Mouse (Mus musculus) adrenal gland, adult (tissue): ENCODE measurements around the gene Itgb5.
A peak's percentile ranks its signal among the peaks of the same experiment; 100 is the strongest.

Source experiments
- DNase-seq, 2 experiments: peaks; one replicate each; pipeline ENCODE4 v3.0.0; 2022 to 2023; ENCODE audit warnings: low spot score in 1 of 2; ENCODE audit not compliant: inconsistent age in 2 of 2

Itgb5 gene

DNA sequence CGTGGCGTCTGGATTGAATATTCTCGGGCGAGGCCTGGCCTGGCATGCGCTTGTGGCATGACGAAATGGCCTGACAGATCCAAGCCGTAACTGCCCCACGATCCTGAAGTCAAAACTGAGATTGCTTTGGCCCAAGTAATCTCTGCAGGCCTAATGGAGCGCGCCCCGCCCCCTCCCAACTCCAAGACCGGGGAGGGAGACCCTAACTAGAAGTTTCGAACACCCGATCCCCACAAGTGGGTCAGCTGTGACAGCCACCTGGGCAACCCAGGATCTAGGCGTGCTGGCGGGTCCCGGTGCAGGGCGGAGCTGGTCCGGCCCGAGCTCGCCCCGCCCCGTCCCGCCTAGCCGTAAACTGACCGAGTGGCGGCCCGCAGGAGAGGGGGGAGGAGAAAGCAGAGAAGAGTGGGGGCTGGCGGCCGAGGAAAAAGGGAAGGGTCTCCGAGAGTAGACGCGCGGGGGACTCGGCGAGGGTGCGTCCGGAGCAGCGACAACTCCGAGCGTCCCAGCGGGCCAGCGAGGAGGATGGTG, at the start of gene Itgb5:
Itgb5 (plus strand) TSS at position 365 of the 531 bp plus-strand sequence.
- DNase-seq = peak; percentile 90 to 96

DNA sequence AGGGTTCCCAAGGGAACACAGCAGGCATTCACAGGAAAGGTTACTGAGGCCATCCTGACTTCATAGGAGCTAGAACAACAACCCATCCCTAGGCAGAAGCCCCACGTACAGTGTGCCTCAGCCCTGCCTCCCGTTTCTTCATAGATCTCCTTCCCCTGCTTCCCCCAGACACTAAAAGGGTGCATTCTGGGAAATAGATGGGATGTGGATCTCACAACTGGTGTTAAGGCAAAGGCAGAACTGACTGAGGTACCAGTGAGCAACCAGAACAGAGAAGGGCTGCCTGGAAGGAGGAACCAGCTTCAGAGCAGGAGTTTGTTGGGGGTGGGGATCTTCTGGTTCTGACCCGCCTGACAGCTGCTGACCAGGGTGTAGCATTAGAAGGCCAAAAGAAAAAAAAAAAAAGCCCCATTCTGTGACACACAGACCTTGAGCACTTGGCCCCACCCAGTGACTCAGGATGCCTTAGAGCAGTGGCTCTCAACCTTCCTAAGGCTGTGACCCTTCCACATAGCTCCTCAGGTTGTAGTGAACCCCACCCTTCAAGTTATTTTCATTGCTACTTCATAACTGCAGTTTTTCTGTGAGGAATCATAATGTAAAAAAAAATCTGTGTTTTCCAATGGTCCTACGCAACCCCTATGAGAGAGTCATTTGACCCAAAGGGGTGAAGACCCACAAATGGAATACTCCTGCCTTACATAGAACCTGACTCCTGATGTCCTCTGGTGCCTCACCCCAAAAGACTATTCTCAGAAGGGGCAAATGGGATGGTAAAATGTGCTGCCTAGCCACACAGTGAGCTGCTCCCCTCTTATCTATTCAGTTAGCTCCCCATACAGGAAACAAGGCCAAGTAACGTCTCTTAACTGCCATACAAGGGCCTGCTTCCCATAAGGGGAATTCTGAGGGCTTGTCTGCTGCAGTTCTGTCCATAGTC, 47.4 kb upstream of the Itgb5 start:
- DNase-seq = peak; percentile 71 to 82

DNA sequence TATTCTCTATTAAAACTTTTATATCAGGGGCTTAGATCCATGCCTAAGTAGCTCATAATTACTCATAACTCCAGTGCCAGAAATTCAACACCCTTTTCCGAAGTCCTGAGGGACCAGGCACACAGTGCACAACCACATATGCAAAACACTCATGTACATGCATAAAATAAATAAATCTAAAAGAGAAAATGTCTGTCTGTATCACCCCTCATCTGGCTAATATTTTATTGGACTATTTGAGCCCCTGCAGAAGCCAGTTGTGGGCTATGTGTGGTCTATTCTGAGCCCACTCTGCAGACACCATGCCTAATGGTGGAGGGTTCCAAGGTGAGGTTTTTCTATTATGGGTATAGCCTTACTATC, 46.8 kb upstream of the Itgb5 start:
- DNase-seq = no peak

DNA sequence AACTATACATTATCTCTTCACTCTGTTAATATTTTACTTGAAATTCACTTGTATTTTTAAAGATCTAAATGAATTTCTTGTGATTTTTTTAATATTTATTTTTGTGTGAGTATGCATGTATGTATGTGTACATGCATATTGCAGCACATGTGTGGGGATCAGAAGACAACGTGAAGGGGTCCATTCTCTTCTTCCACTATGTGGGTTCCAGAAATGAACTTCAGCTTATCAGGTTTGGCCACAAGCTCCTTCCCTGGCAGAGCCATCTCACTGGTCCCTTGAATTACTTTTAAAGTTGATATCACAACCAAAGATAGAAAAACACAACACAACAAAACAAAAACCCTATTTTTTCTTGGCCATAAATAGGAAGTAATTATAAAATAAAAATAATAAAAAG, 44.9 kb upstream of the Itgb5 start:
- DNase-seq = no peak

DNA sequence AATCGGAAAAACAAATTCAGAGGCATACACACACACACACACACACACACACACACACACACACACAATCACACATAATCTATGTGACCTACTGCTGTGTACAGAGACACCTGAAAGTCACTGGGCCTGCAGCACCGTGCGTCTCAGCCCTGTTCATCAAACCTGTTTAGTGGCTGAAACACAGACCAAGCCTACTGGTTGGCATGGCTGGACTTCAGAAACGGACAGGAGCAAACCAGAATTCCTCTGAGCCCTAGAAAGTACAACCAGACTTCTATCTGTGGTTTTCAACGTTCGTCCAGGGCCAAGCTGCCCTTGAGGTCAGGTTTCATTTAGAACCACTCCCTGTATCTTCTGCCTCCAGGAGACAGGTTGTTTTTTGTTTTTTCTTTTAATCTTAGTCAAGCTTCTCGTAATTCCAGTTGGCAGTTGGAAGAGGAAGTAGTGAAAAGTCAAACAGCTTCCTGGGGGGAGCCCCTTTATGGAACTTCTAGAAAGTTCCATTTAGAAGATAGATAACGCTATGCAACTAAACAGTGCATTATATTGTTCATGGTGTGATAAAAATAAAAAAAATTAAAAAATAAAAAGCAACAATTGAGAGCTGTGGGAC, 44.3 kb upstream of the Itgb5 start:
- no peak for DNase-seq

DNA sequence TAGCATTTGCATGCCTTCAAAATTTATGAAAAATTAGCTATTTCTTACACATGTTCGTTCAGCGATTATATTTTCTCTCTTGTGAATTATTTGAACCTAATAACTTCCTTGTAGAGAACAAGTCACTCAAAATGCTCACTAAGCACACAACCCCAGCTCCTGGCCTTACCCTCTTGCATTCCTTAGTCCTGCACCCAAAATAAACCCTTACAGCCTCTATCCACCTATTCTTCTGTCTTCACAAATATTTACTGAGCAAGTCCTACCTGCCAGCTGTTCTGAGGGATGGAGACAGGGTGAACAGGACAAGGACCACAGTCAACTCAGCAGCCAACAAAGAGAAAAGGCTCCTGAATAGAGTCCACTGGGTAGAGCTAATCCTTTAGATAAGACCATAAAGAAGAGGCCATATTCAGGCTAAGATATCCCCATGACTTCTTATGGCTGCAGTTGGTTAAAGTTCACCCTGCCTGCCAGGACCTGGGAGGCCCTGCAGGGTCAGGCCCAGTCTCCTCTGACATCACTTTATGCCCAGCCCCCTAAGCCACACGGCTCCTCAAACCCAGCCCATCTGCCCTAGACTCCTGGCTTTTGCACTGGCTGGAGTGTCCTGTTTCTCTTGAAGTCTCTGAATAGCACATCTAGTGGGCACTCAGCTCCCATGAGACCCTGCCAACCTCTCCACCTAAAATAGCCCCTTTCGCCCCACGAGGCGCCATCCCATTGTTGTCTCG, 42.6 kb upstream of the Itgb5 start:
- DNase-seq = no peak

DNA sequence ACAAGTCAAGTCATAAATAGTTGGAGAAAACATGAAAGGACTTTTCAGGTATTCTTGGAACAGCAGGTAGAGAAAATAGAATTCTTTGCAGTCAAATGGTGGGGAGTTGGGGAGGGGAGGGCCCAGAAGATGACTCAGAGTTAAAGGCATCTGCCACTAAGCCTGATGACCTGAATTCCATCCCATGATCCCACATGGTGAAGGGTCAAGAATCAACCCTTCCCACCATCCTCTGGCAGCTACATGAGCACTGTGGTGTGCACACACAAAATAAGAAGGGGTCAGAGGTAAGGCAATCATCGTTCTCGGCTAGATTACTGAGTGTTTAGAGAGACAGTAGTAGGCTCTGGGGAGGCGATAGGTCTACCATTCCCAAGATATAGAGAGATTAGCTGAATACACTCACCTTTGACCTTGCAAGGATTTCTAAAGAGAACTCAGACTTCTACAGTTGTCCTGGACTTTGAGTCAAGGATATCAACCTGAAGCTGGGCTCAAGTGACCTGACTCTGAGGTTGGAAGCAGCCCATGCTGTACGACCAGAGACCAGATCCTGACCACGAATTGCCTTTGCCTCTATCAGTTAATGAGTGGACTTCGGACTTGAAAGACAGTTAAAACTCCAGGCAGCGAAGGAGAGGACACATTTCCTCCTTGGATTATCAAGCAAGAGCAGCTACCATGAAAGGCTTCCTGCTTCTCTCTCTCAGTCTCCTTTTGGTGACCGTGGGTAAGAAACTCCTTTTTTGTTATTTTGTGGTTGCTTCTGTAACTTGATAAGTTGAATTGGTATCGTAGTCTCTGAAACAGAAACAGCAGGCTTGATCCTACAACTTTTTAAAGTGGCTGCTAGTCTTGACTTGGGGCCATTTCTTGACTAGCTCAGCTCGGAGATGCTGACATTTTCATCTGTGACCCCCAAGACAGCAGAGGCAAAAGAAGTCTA, 35.3 kb upstream of the Itgb5 start, which contains the start of gene Muc13:
Muc13 (plus strand) TSS at position 192 of the 946 bp plus-strand sequence.
- DNase-seq = no peak

DNA sequence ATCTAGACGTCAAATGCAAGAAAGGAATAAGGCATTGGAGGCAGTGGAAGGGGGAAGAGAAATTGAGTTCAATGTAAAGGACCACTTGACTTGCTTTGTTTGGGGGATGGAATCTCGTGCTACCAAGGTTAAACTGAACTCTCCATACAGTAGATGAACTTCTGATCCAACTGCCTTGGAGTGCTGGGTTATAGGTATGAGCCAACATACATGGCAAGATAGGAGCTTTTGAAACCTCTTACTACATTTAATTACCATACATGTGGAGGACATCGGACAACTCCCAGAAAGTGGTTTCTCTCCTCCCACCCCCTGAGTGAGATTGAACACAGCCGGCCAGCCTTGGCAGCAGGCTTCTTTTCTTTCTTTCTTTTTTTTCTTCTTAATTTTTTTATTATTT, 34.4 kb upstream of the Itgb5 start:
- no peak for DNase-seq

DNA sequence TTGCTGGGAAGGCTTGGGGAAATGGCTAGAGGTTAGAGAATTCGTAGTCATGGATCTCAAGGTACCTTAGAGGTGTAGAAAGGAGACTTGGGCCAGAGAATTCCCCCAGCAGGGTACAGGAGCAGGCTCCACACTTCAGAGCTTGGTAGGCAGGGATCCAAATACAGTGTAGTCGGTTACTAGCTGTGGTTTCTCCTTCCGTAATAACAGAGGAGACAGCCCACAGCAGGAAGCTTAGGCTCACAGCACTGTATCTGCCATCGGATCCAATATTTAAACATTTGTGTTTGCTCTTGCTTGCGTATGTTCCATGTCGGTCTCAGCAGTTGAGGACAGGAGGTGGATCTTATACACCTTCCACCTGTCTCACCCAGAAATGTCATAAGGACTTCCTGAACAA, 33.6 kb upstream of the Itgb5 start:
- no peak for DNase-seq

DNA sequence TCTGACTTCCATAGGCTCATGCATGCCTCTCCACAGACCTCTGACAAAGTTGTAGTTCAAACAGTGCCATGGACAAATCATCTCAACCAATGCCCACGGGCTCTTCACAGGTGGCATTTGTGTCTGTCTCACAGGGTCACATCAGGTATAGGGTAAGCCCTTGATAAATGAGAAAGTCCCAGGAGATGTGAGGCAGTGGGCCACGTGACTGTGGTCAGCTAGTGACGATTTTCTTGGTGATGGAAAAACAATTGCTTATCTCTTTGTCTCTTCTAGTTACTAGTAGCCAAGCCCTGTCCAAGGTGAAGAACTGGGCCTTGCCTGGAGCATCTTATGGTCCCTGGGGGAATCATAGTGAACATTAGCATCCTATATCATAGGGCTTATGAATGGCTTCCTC, 32.7 kb upstream of the Itgb5 start:
- no peak for DNase-seq

DNA sequence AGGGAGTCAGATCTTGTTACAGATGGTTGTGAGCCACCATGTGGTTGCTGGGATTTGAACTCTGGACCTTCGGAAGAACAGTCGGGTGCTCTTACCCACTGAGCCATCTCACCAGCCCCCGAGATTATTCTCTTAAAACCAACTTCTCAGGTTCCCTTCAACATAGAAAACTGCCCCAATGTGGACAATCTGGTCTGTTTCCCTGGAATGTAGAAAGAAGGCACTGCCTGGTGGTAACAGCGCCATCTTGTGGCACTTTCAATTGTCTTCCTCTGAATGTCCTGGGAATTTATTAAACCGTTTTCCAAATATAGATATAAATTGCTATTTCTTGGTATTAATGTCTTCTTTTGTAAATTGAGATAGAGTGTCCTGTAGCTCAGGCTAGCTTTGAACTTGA, 31.6 kb upstream of the Itgb5 start:
- peak; percentile 56 to 86 for DNase-seq

DNA sequence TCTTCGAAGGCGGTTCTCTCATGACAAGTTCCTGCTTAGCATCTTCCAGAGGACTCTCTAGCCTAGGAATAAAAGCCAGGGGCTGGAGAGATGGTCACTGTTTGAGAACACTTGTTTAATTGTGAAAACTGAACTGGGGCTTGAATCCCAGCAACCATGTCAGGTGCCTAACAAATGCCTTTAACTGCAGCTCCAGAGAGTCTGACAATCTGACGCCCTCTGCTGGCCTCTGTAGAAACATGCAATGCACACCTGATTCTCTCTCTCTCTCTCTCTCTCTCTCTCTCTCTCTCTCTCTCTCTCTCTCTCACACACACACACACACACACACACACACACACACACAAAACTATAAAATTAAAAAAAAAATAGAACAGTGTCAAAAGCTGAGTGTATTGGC, 19.5 kb upstream of the Itgb5 start:
- no peak for DNase-seq

DNA sequence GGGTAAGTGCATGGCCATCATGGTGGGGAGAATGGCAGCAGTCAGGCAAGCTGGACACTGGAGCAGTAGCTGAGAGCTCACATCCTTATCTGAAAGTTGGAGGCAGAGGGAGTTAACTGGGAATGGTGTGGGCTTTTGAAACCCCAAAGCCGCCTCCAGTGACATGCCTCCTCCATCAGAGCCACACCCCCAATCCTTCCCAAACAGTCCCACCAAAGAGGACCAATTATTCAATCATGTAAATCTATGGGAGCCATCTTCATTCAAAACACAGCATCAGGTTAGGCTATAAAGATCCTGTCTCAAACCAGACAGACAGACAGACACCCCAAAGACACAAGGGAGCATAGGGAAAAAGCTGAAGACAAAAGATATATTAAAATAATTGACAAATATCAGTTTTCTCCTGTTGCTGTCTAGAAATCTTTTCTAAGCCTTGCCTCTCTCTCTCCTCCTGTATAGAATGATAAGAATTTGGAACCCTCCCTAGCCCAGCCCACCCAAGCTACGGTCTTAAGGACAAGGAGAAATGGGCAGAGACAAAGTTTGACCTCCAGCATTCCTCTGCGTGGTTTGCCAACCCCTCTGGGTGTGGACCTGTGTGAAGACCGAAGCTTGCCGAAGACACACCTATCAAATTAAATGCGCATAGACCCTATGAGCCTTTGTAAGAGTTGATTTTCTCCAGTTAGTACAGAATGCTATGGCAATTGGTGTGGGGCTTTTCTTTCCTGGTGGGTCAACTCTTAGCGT, 10.9 kb upstream of the Itgb5 start:
- no peak for DNase-seq

DNA sequence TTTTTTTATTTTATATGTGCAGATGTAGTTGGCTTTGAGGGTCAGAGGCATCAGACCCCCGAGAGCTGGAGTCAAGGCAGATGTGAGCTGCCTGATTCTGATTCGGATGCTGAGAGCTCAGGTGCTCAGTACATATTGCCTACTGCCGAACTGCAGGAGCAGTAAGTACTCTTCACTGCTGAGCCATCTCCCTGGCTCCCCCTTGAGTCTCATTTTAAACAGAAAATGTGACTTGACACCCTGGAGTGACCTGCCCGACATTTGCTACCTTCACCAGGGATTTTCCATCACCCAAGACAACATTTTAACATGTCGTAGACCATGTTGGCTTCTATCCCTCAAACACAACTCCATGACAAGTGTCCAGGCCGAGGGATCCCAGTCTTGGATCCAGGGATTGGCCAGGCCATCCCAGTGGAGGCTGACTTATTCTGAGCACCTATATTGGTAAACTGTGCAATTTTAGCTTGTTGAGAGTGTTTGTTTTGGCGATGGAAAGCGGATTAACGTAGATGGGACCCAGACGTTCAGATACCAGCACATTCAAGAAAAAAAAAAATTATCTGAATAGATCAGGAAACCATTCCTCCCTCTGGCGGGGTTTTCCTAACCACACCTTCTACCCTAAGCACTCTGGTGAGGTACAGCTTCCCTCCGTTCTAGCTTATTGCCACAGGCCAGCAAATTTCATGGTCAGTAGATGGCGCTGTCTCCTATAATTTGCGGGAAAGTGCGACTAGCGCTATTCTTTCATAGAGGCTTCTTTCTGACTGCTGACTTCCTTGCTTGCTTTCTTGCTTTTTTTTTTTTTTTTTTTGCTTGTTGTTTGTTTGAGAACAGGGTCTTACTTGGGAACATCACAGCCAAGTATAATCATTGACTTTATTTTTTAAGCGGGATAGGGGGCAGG, 8.9 kb upstream of the Itgb5 start:
- peak; percentile 85 to 97 for DNase-seq

DNA sequence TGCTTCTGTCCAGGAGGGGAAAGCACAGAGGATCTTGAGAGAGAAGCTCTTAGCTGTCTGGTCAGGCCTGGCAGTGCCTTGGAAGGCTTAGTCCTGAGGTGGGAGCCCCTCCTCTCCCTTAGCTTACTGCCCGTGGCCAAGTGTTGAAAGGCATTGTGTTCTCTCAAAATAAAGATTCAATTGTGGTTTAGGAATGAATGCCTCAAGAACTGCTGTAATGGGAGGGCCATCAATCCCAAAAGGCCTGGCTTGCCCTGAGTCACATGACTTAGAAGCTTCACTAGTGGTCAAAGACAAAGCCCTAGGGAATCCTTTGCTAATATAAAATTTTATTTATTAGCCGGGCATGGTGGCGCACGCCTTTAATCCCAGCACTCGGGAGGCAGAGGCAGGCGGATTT, 4.9 kb upstream of the Itgb5 start:
- no peak for DNase-seq

DNA sequence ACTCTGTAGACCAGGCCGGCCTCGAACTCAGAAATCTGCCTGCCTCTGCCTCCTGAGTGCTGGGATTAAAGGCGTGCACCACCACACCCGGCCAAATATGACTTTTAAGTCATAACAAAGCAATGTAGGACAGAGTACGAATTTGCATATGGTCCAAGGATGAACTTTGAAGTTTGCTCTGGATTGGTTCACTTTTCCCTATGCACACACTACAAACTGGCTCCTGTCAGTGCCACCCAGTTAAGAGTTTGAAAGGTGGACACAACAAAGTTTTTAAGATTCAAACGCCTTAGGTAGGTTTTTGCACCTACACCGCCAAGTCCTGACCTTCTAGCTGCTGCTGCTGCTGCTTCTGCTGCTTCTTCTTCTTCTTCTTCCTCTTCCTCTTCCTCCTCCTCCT, 969 bp upstream of the Itgb5 start:
- no peak for DNase-seq

DNA sequence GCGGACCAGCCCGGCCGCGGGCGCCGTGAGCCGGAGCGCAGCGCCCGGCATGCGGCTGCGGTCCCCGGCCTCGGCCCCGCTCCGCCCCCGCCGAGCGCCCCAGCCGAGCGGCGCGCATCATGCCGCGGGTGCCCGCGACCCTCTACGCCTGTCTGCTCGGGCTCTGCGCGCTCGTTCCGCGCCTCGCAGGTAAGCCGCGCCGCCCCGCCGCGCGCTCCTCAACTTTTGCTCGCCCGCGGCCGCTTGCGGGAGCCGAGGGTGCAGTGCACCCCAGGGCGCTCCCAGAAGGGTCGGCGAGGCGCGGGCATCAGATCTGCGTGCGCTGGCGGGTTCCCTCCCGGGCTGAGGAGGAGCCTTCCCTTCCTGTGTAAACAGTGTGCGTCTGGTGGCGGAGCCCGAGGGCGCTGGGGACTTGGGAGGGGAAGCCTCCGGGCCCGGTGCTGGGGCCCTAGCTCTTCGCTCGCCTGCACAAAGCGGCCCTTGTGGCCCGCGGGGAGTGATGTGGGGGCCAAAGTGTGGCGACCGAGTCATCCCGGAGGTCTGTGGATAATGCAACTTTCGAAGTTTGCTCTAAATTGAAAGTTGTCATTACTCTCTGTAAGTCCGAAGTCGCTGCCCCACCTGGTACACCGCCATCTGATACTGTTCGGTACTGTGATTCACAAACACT, 512 bp downstream of the Itgb5 start:
- peak; percentile 76 to 93 for DNase-seq

DNA sequence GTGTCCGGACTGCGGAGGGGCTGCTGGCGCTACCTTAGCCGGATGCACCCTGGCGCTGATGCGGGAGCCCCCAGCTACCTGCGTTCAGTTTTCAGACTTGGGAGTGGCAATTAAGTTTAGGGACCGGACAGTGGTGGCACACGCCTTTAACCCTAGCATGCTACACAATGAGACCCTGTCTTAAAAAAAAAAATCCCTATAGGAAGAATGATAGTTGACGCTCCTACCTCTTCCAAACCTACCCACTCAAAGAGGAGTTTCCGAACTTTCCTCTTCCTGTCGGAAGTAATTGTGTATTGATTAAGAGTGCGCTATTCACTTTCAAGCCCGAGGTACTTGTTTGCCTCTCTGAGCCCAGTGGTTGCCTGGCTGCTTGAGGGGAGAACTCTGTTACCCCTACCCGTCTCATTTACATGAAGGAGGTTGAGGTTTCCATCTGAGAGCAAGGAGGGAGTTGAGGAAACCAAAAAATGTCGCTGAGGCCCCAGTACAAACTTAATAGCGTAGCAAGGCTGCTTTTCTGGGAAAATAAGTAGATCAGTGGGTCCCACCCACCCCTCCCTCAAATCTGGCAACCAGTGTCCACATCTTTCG, 1.1 kb downstream of the Itgb5 start:
- peak in 1 of 2 experiments; percentile 24 for DNase-seq
